Mouse (Mus musculus) limb, embryonic 10.5 days (tissue): ENCODE results near the gene Selenbp2. TPM values are rescaled to one million over a fixed set of nuclear protein-coding genes. Genes with fewer than 3 reads are reported as not detected.
"Not testable (repeated sequence)": the region's sequence is repeated elsewhere in the genome, so short reads cannot be mapped to it uniquely, and the experiment has no call there.

Source experiments
- DNase-seq: peaks from one replicate; pipeline ENCODE4 v3.0.0-alpha.2; 2017; ENCODE audit warnings: low spot score
- H3K27ac ChIP-seq: fragments of 300-500 bp; sonication (generic); 2 replicates; pipeline ENCODE4 v1.5.1; 2016; ENCODE audit warnings: mild to moderate bottlenecking
- H3K27me3 ChIP-seq: fragments of 300-500 bp; sonication (generic); 2 replicates; pipeline ENCODE4 v1.6.1; 2016; ENCODE audit warnings: low read depth, mild to moderate bottlenecking; ENCODE audit not compliant: poor library complexity, severe bottlenecking
- H3K36me3 ChIP-seq: fragments of 300-500 bp; sonication (generic); 2 replicates; pipeline ENCODE4 v1.6.1; 2016; ENCODE audit warnings: mild to moderate bottlenecking, moderate library complexity
- H3K4me1 ChIP-seq: fragments of 300-500 bp; sonication (generic); 2 replicates; pipeline ENCODE4 v1.6.1; 2016
- H3K4me3 ChIP-seq: fragments of 300-500 bp; sonication (generic); 2 replicates; pipeline ENCODE4 v1.5.1; 2016; ENCODE audit warnings: mild to moderate bottlenecking, moderate library complexity
- H3K9me3 ChIP-seq: fragments of 300-500 bp; sonication (generic); replicated peaks from 2 replicates; pipeline ENCODE4 v1.6.1; 2016; ENCODE audit warnings: mild to moderate bottlenecking
- WGBS: fragments of 180-500 bp; shearing (Covaris S2); methylation state at CpG from one replicate; pipeline ENCODE4 v1.1.7; 2016; 5-methylcytosine and 5-hydroxymethylcytosine counted together
- polyA plus RNA-seq: library from polyadenylated mRNA; unstranded; fragments of >200 nt; fragmentation: Nextera tagmentation; extraction: Ambion mirVana; gene quantifications from 2 replicates; pipeline ENCODE4 v1.2.1, GENCODE M21; 2016

Selenbp2 gene
- polyA plus RNA-seq, 1 experiment from 2014 or later, result 0.60 TPM

- H3K4me3 ChIP-seq, H3K36me3 ChIP-seq, H3K4me1 ChIP-seq, H3K27ac ChIP-seq, H3K27me3 ChIP-seq, H3K9me3 ChIP-seq, DNase-seq: not testable (repeated sequence)
- 93% methylated on average over 12 of the region's 12 CpGs for WGBS
Observed at GRCm38 (mm10) chr3:94680032-94680431, 13.3 kb upstream of the Selenbp2 start.

GRCm38 (mm10) chr3:94680783-94681182 is 12.6 kb upstream of the Selenbp2 start:
- Histone ChIP-seq H3K9me3 (no peaks in the 10 kb centered on the region), H3K27me3 (no peaks in the 10 kb centered on the region), H3K27ac (no peak overlapping the region), H3K4me3 (no peak overlapping the region), H3K36me3 (no peaks in the 10 kb centered on the region), H3K4me1 (no peaks in the 10 kb centered on the region)
- no peak for DNase-seq
- WGBS, result 93% methylated on average over 16 of the region's 16 CpGs

- WGBS, result 87% methylated on average over 6 of the region's 6 CpGs
- no peaks in the 10 kb centered on the region for H3K9me3 ChIP-seq
- H3K4me3 ChIP-seq, result no peak overlapping the region
- no peaks in the 10 kb centered on the region for H3K27me3 ChIP-seq
- DNase-seq, result no peak
- no peak overlapping the region for H3K27ac ChIP-seq
- H3K4me1 ChIP-seq, result no peaks in the 10 kb centered on the region
- H3K36me3 ChIP-seq, result no peaks in the 10 kb centered on the region
Observed at GRCm38 (mm10) chr3:94683646-94684045, 9.7 kb upstream of the Selenbp2 start.

- H3K36me3 ChIP-seq, H3K4me3 ChIP-seq, H3K27me3 ChIP-seq, H3K4me1 ChIP-seq, DNase-seq, H3K27ac ChIP-seq, H3K9me3 ChIP-seq: not testable (repeated sequence)
- 90% methylated on average over 8 of the region's 8 CpGs for WGBS
Observed at GRCm38 (mm10) chr3:94685989-94686772, 7.2 kb upstream of the Selenbp2 start.

- not testable (repeated sequence) for H3K27me3 ChIP-seq, DNase-seq, H3K4me3 ChIP-seq, H3K36me3 ChIP-seq, H3K9me3 ChIP-seq, H3K27ac ChIP-seq
- WGBS, result 87% methylated on average over 3 of the region's 3 CpGs
- peaks cover 12% of the 10 kb centered on the region for H3K4me1 ChIP-seq
Observed at GRCm38 (mm10) chr3:94688698-94689097, 4.7 kb upstream of the Selenbp2 start.

GRCm38 (mm10) chr3:94689195-94689594 is 4.2 kb upstream of the Selenbp2 start:
- H3K36me3 ChIP-seq, H3K4me3 ChIP-seq, H3K27me3 ChIP-seq, H3K27ac ChIP-seq, DNase-seq, H3K9me3 ChIP-seq: not testable (repeated sequence)
- H3K4me1 ChIP-seq, result peaks cover 14% of the 10 kb centered on the region
- WGBS, result 72% methylated on average over 1 of the region's 1 CpGs

- H3K36me3 ChIP-seq, H3K27ac ChIP-seq, H3K27me3 ChIP-seq, H3K9me3 ChIP-seq, DNase-seq, H3K4me3 ChIP-seq: not testable (repeated sequence)
- whole genome bisulfite sequencing, result 57% methylated on average over 6 of the region's 6 CpGs
- peaks cover 14% of the 10 kb centered on the region for H3K4me1 ChIP-seq
Observed at GRCm38 (mm10) chr3:94690162-94690561, 3.2 kb upstream of the Selenbp2 start.

GRCm38 (mm10) chr3:94690616-94691247 is 2.6 kb upstream of the Selenbp2 start:
- H3K27me3 ChIP-seq, result no peaks in the 10 kb centered on the region
- H3K4me1 ChIP-seq, result peaks cover 14% of the 10 kb centered on the region
- H3K27ac ChIP-seq, result no peak overlapping the region
- no peak for DNase-seq
- no peaks in the 10 kb centered on the region for H3K36me3 ChIP-seq
- H3K4me3 ChIP-seq, result no peak overlapping the region
- H3K9me3 ChIP-seq, result no peaks in the 10 kb centered on the region

- peaks cover 14% of the 10 kb centered on the region for H3K4me1 ChIP-seq
- not testable (repeated sequence) for DNase-seq, H3K4me3 ChIP-seq, H3K27me3 ChIP-seq, H3K9me3 ChIP-seq, H3K36me3 ChIP-seq, H3K27ac ChIP-seq
- WGBS, result 92% methylated on average over 4 of the region's 4 CpGs
Observed at GRCm38 (mm10) chr3:94691694-94692093, 1.7 kb upstream of the Selenbp2 start.

GRCm38 (mm10) chr3:94693874-94694273 is 518 bp downstream of the Selenbp2 start:
- H3K9me3 ChIP-seq, H3K4me3 ChIP-seq, H3K27ac ChIP-seq, H3K27me3 ChIP-seq, DNase-seq, H3K36me3 ChIP-seq: not testable (repeated sequence)
- WGBS, result 51% methylated on average over 5 of the region's 8 CpGs
- peaks cover 14% of the 10 kb centered on the region for H3K4me1 ChIP-seq

GRCm38 (mm10) chr3:94695591-94695990 is 2.2 kb downstream of the Selenbp2 start:
- not testable (repeated sequence) for H3K36me3 ChIP-seq, H3K9me3 ChIP-seq, H3K27me3 ChIP-seq, H3K4me3 ChIP-seq, H3K27ac ChIP-seq, DNase-seq
- peaks cover 14% of the 10 kb centered on the region for H3K4me1 ChIP-seq
- WGBS, result 90% methylated on average over 6 of the region's 6 CpGs

- 93% methylated on average over 4 of the region's 4 CpGs for WGBS
- H3K4me1 ChIP-seq, result peaks cover 14% of the 10 kb centered on the region
- not testable (repeated sequence) for H3K27ac ChIP-seq, H3K4me3 ChIP-seq, H3K27me3 ChIP-seq, H3K9me3 ChIP-seq, DNase-seq, H3K36me3 ChIP-seq
Observed at GRCm38 (mm10) chr3:94696257-94696656, 2.9 kb downstream of the Selenbp2 start.

GRCm38 (mm10) chr3:94702163-94702810 is 8.9 kb downstream of the Selenbp2 start:
- not testable (repeated sequence) for H3K4me3 ChIP-seq, H3K9me3 ChIP-seq, H3K36me3 ChIP-seq, DNase-seq, H3K27me3 ChIP-seq, H3K4me1 ChIP-seq, H3K27ac ChIP-seq
- 84% methylated on average over 7 of the region's 7 CpGs for WGBS
